Mouse (Mus musculus): ENCODE results near the gene Islr.
A peak's percentile ranks its signal among the peaks of the same experiment; 100 is the strongest.
"Not testable (repeated sequence)": the region's sequence is repeated elsewhere in the genome, so short reads cannot be mapped to it uniquely, and the experiment has no call there.

The Islr gene

DNA sequence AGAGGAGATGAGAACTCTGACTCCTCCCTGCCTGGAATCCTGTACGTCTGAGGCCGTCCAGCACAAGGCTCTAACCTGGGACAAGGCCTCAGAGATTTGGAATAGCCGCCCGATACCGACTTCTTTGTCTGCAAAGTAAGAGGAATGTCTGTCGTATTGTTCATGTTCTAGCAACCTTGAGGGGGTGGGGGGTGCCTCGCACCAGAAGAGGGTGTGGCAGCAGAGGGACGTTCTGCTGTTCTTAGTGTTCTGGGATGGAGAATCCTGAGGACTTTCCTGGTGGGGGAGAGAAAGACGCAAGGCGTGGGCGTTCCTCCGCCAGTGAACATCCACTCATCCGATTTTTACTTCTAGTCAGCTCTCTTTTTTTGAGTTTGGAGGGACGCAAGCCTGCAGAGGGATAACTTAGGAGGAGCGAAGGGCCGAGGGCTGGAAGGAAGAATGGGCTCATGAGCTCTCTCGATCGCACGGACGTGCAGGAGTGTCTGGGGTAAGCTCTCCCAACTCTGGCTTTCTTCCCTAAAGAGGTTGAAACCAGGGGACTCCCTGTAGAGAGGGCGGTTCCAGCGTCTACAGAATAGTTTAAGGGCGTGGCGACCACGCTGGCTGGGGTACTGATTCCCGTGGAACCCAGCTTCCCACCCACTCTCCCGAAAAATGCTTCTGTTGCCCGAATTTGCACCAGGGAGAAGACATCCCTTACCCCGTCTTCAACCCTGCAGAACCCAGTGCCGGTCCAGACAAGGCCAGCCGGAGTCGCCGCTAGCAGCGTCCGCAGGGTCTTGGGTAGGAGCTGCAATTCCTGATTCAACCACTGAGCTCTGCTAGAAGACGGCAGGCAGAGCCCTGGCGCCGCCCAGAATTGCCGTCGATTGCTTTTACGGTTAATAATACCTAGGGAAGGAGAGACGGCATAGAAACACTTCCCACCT, at the start of gene Islr, which contains the start of gene Islr2:
Gene Islr, minus strand, starts transcription at position 791 of the 932 bp plus-strand sequence.
Gene Islr2, minus strand, starts transcription at position 804 of the 932 bp plus-strand sequence.
- DNase-seq (ENCODE audit: low spot score in 2 of 2): peak; percentile 73 to 84

DNA sequence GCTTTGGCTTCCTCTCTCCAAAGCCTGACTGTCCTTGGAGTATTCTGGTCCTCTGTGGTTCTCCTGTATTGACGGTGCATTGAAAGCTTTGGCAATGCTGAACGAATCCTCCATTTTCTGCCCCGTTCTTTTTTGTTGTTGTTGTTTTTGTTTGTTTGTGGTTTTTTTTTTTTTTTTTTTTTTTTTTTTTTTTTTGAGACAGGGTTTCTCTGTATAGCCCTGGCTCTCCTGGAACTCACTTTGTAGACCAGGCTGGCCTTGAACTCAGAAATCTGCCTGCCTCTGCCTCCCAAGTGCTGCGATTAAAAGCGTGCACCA, 49.7 kb upstream of the Islr start:
- DNase-seq (ENCODE audit: low spot score in 2 of 2): not testable (repeated sequence)

DNA sequence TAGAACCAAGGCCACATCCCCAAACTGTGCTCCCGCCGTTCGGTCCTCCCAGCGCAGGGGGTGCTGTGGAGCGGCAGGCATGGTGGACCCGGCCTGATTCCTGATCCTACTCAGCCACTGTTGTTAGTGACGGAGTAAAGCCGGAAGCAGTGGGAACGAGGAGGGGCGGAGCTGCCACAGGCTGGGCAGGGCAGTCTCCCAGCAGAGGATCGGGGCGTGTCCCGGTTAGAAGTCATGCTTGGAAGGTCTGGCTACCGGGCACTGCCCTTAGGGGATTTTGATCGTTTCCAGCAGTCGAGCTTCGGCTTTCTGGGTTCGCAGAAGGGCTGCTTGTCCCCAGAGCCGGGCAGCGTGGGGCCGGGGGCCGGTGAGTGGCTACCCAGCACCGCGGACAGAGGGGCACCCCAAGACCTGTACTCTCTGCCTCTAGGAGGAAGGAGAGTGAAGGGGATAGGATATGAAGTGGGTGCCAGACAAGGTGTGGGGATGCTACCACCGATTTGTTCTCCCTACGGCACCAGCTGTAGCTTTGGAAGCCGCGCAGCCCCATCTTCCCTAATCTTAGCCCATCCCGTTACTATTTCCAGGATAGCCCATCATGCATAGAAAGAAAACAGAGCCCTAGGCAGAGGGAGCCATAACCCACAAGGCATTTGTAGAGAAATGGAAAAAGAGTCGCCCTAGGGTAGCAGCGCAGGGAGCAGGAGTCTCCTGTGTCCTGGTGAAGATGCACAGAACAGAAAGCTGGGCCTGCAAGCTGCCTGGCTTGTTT, 49.1 kb upstream of the Islr start, which contains the start of gene Stoml1:
Gene Stoml1, plus strand, starts transcription at position 132 of the 772 bp plus-strand sequence.
- DNase-seq (ENCODE audit: low spot score in 2 of 2): peak; percentile 95 to 98

DNA sequence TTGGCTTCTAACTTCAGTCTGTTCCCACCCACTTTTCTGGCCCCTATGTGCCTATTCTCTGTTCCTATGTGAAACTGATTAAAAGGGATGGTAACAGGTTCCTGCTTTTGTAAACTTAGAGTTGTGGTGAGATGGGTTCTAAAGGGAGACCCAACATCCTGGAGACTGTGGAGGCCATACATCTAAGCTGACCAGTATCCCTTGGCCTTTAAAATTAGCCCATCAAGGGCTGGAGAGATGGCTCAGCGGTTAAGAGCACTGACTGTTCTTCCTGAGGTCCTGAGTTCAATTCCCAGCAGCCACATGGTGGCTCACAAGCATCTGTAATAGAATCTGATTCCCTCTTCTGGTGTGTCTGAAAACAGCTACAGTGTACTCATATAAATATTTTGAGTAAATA, 46.6 kb upstream of the Islr start:
- not testable (repeated sequence) for DNase-seq (ENCODE audit: low spot score in 2 of 2)

DNA sequence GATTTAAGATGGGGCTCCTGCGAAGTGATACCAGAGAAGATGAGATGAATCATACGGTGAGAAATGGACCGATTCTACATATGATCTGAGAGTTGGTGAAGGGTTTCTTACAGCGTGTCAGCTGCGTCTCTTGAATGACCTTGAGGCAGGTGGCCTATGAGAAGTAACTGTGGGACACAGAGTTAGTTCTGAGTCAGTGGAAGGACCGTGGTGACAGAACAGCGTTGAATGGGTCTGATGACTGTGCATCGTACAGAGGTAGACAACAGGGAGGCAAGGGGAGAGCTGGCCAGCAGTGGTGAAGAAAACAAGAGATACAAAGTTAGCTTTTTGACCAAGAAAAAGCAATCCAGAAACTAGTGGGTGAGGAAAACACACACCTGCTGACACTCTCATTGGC, 46.2 kb upstream of the Islr start:
- DNase-seq (ENCODE audit: low spot score in 2 of 2): no peak

DNA sequence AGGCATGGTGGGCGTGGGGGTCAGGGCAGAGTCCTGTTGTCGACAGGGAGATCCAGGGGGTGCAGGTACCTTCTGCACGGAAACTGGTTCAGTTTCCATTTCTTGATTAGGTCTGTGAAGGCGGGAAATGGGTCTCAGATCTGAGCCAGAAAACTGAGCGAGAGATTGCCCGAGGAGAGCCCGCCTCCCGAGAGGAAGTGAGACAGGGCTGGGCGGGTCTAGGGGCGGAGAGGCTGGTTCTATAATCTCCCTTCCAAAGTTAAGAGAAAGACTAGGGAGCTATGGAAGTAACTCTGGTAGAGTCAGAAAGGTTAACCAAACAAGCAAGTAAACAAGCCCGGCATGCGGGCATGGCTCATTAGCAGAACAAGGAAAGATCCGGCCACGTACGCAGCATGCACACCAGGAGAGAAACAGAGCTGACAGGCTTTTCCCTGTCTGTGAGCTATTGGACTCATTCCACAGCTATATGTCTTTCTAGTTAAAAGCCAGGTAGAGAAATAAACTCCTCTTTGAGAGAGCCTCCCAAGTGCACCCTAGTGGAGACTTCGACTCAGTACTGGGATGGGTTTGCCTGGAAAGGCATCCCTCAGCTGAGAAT, 45.6 kb upstream of the Islr start, which contains the start of gene Pml:
Gene Pml, minus strand, starts transcription at position 195 of the 601 bp plus-strand sequence.
- DNase-seq (ENCODE audit: low spot score in 2 of 2): peak; percentile 82 to 88

DNA sequence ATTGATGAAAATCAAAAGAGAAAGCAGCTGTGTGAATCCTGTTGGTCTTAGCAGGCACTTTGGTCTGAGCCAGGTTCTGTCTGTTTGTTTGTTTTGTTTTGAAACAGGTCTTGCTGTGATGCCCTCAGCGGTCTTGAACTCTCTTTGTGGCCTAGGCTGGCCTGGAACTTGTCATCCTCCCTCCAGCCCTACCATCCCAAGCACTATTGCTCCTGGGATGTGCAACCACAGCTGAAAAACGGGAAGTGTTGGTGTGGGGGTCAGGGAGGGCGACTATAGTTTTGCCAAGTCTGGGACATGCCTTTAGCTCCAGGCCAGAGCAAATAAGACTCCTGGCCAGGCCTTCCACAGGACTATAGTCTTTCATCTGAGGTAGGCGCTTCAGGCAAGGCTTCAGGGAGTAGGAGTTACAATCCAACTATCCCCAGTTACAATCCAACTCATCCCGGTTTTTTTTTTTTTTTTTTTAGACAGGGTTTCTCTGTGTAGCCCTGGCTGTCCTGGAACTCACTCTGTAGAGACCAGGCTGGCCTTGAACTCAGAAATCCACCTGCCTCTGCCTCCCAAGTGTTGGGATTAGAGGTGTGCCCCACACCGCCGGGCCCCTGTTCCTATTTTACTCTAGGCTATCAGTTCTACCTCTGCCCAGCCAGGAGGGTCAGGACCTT, 44.8 kb upstream of the Islr start:
- DNase-seq (ENCODE audit: low spot score in 2 of 2): no peak

DNA sequence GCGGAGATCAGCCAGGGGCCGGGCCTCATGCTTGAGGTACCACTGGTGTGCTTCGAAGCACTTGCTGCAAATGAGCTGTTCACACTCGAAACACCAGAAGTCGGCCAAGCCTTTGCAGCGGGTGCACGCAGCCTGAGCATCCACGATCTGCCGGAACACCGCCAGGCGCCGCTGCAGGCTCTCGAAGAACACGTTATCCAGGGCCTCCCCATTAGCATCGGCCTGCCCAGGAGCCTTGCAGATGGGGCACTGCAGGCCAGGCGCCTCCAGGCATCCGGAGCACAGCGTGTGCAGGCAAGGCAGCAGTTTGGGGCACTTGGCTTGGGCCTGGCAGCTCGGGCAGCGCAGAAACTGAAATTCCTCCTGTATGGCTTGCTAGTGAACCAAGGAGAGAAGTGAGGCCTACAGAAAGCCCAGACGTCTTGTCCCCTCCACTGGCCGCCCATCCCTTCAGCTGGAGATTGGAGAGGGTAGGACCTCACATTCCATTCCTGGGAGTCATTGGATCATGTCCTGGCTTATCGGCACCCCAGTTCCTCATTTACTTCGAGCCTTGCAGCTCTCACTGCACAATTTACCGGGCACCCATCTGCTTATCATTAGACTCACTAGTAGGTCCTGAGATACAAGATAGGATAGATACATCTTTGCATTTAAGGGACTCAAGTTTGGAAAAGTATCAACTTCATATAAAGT, 43.1 kb upstream of the Islr start:
- peak; percentile 89 to 95 for DNase-seq (ENCODE audit: low spot score in 2 of 2)

DNA sequence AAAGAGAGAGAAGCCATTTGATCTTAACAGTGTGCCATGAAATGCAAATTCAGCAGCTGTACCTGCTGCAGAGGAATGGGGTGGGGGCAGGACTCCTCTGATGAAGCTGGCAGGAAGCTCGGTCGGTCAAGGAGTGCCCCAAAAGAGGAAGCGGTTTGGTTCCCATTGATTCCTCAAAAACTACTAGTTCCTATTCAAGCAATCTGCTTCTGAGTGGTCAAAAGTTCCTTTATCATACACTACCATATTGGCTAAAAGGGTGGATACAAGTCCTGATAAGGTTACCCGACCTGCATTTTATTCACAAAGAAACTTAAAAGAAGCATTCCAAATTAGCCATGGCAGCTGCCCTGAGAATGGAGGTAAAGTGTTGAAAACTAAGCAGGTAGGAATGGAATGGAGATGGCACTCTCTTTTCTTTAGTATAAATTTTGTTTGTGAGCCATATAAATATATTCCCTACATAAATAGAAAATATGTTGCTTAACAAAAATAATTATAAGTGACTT, 42.0 kb upstream of the Islr start:
- DNase-seq (ENCODE audit: low spot score in 2 of 2): no peak

DNA sequence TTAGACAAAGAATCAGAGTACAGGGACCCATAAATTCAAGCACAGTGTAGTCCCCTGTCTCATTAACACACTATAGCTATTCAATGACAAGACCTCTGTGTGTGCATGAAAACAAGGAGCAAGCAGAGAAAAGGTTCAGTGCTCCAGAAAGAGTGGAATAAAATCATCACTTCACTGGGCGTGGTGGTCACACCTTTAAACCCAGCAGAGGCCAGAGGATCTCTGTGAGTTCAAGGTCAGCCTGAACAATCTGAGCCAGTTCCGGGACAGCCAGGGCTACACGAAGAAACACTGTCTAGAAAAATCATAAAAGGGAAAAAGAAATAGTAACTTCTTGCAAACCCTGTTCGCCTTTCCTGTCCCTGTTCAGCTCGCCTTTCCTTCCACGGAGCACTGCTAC, 39.6 kb upstream of the Islr start:
- DNase-seq (ENCODE audit: low spot score in 2 of 2): no peak

DNA sequence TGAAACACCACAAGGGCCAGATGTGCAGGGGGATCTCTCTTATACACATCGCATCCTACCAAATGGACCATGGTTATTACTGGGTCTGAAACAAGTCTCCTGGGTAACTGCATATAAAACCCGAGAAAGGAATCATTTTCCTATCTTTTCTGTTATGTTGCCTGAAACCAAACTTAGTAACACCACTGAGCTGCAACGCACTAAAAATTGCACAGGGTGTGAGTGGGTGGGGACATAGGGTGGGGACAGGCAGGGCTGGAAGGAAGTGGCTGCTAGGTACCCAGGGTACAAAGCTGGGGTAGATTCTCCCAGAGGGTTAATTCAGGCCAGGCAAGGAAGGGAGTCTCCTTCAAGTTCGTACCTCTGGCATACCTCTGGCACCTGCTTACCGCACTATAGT, 38.6 kb upstream of the Islr start:
- no peak for DNase-seq (ENCODE audit: low spot score in 2 of 2)

DNA sequence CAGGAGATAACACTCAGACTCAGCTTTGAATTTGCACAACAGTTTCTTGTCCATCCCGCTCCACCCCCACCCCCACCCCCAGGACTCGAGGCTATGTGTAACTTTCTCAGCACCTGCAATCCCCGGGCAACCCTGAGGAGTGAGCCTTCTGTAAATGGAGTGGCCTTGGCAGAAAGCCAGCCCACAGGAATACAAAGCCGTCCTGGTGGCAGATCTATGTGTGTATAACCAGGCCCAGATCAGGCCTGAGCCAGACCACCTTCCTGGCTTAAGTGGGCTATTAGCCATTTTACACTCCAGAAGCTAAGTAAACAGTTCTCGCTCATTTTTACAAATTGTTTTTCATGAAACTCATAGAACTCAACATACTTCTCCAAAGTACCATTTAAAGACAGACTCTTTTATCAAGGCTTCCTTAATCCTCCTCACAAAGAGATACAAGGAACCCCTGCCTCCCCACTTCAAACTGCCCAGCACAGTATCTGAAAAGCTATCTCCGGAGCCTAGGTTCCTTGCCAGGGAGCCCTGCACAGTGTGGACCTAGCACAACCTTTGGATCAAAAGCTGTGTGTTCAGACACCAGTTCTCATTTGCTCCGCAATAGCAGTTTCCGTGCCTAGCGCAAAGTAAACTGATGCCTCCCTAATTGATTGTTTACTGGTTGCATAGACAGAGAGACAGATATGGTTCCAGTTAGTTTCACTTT, 37.8 kb upstream of the Islr start:
- no peak for DNase-seq (ENCODE audit: low spot score in 2 of 2)

DNA sequence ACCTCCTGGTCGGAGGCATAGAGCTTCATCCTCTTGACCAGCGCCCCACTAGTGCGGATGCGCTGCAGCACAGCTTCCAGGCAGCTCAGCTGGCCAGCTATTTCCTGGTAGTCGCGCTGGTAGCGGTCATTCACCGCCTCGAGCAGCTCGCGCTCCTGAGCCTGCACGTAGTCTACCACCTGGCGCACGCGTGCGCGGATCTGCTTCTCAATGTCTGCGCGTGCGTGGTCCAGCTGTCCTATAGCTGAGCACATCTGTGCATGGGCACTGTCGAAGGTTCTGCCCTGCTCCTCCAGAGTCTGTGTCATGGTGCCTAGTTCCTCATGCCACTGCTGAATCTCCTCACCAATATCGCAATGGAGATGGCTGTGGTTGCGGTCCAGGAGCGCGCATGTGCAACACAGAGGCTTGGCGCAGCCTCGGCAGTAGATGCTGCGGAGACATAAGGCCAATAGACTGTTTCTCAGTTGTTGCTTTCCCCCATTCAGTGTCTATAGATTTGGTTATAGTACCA, 30.5 kb upstream of the Islr start:
- no peak for DNase-seq (ENCODE audit: low spot score in 2 of 2)

DNA sequence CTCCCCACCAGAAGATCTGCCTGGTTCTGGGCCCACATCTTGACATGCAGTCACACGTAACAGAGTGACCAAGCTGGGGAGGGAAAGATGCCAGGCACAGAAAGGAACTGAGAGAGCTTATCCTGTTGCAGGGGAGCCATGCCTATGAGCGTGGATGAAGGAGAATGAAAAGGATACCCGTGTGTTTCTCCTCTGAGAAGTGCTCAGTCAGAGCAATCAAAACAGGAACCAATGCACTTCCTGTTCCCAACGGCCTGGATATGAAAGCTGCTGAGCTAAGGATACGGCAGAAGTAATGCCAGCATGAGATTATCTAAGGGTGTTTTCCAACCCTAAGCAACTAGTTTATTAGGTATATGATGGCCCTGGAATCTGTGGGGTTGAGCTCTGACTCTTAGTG, 28.3 kb upstream of the Islr start:
- no peak for DNase-seq (ENCODE audit: low spot score in 2 of 2)

DNA sequence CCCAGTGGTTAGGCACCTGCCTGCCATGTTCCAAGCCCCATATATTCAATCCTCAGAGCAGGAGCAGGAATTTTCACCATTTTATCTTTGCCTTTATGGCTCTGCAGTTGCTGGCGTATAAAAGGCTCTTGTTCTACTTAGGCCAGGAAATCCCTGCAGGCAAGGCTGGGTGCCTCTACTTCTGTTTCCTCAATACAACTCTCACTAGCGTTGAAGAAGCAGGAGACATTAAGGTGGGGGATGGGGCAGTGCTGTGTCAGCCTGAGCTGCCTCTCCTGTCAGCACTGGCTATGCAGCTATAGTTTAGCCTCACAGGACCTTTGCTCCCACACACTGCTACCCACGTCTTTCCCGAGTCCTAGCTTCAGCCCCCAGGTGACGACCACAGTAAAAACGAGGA, 27.6 kb upstream of the Islr start:
- DNase-seq (ENCODE audit: low spot score in 2 of 2): no peak

DNA sequence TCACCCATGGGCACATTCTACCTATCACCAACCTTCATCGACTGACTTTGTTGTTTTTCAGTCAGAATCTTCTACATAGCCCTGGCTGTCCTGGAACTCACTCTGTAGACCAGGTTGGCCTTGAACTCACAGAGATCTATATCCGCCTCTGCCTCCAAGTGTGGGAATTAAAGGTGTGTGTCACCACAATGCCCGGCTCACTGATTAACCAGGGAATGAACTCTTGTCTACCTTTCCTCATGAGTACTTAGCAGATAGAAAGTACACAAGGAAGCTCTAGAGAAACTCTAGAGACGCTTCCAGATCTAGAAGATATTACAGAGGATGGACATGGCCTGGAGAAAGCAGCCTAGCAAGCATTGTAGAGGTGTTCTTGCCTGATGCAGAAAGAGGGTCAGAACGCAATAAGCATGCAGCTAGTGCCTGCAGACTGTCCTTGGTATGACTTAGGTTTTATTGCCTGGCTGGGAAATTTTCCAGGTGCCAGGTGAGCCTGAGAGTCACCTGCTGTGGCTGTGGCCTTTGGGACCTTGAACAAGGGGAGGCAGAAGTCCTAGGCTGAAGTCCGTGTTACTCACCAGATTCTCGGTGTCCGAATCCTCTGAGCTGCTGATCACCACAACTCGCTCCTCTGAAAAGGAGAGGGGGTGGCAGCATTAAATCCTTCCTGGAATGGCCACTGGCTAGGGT, 24.8 kb upstream of the Islr start:
- no peak for DNase-seq (ENCODE audit: low spot score in 2 of 2)

DNA sequence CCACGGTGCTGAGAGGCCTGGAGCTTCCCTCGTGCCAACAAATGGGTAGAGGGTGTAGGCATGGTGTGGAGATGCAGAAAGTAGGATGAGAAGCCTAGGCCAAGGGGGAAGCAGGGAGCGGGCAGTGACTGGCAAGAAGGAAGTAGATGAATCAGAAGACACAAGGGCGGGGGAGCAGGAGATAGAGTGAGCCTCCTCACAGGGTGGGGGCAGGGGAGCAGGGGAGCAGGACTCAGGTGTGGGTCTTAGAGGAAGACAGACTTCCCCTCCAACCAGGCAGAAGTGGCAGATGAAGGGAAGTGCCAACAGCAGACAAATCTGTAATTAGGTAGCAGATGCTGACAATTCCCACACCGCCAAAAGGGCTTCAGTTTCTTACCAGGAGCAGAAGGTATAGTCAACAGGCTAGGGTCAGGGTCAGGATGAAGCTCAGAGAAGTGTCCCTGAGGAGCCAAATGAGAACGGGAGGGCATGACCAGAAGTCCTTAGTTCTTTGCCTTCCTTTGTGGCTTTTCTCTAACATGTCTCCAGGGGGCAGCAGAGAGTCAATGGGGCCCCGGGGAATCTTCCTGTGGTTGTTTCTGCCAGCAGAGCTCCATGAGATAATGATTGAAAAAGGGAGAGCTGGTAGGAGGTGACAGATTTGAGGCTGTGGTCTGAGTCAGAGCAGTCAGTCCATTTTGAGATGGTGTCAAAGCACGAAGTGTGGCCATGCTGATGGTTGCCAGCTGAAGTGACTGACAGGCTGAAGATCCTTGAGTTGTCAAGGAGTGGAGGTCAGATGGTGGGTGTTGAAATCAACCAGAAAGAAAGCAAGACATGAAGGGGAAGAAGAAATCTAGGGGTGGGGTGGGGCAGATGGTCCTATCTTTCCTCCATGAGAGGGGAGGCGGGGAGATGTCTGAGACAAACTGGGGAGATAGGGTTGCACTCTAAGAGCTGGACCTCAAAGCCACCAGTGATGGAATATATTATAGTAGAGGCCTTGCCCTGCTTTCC, 22.1 kb upstream of the Islr start:
- DNase-seq (ENCODE audit: low spot score in 2 of 2): peak; percentile 71 to 90

DNA sequence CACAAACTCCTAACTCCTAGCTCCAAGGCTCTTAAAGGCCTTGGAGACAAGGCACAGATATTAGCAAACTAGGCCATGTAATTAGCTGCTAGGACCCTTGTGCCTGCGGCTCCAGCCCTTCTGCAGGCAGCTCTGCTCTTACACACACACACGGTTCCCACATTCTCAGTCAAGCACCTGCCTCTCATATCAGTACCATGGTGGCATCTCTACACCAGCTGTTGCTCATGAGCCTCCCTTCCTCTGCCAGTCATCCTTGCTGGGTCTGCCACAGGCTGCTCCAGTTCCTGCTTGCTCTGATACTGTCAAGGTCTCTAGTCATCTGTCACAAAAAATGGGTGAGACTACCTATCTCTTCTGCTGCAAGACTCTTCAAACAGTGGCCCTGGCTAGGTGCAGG, 20.2 kb upstream of the Islr start:
- no peak for DNase-seq (ENCODE audit: low spot score in 2 of 2)
